Mouse (Mus musculus): ENCODE measurements around the gene Chpf.

- TF ChIP-seq CTCF (IDR thresholded peaks at IDR 0.05; ENCODE audit: insufficient read depth, low read length) (no peak), POLR2A (IDR thresholded peaks at IDR 0.05; ENCODE audit: borderline replicate concordance, extremely low read depth, low read depth, low read length) (no peak)
These were observed 16.5 kb downstream of the Chpf start for GRCm38 (mm10) chr1:75462636-75463035.
